Mouse (Mus musculus): Measurements from ENCODE around the gene Slc39a5. TPM values are rescaled to one million over a fixed set of nuclear protein-coding genes. Genes with fewer than 3 reads are reported as not detected.
A peak's percentile ranks its signal among the peaks of the same experiment; 100 is the strongest.

The Slc39a5 gene
- total and polyA plus RNA-seq, 2 experiments: 2.0 to 3.2 TPM

DNA sequence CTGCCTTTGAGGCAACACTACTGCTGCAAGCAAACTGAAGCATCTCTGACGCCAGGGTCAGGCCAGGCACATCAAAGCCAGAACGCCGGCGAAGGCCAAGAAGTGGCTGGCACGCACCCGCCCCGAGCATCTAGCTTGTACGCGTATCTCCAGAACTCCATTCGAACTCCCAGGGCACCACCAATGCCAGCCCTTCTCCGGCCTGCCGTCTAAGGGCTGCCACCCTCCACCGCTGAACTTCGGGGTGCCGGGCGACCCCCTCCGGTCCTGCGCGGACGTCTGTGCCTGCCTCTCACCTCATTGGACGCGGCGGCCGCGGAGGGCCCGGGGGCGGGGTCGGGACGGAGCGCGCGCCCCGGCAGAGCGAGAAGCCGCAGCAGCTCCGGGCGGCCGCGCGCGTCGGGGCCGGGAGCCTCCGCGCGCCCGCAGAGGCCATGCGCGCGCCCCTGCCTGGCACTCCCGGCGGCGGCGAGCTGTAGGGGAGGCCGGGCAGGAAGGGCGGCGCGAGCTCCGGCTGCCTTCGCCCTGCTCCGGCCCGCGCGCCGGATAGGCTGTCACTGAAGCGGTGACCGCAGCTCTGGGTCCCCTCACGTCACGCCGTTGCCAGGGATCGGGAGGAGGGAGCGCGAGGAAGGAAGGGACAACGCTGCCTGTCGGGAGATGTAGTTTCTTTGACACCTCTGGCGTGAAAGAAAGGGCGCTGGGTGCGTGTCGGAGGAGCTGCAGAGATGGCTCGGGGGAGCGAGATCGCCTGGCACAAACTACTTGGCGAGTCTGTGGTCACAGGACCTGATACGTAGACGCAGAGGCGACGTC is 32.4 kb downstream of the Slc39a5 start, which contains the start of gene Coq10a:
Coq10a (minus strand) TSS at position 596 of the 816 bp plus-strand sequence.
- Histone ChIP-seq H3K4me3 (ENCODE audit: insufficient read depth, low read depth, low read length) (peak within 1 kb of the TSS; percentile 86), H3K36me3 (ENCODE audit: control insufficient read depth, insufficient read depth, low read length) (peaks cover 3% of the 10 kb centered on the region; the same call in 1 of the 2 replicates), H3K9ac (ENCODE audit: low read depth, low read length) (peak within 1 kb of the TSS; percentile 89), H3K79me2 (ENCODE audit: control insufficient read depth, insufficient read depth, low read length) (peaks cover 5% of the 10 kb centered on the region; the same call in 1 of the 2 replicates), H3K27me3 (ENCODE audit: control insufficient read depth, insufficient read depth, low read length) (no peaks in the 10 kb centered on the region), H3K4me1 (ENCODE audit: control insufficient read depth, insufficient read depth, low read length) (peaks cover 13% of the 10 kb centered on the region), H3K27ac (replicated peaks; ENCODE audit: insufficient read depth, low read depth, low read length) (peak within 1 kb of the TSS; percentile 84)
- DNase-seq (ENCODE audit: extremely low read depth, low read depth, low spot score): peak; percentile 88
- WGBS: under 1% methylated on average over 86 of the region's 87 CpGs
- TF ChIP-seq POLR2A (IDR thresholded peaks at IDR 0.05; ENCODE audit: extremely low read depth, insufficient read depth, low read length): peak; percentile 54; the same call in 1 of the 2 replicates
- TF ChIP-seq CTCF (IDR thresholded peaks at IDR 0.05; ENCODE audit: low read depth, low read length): no peak

- H3K4me1 ChIP-seq (ENCODE audit: control insufficient read depth, insufficient read depth, low read length): peaks cover 13% of the 10 kb centered on the region
Measured at GRCm38 (mm10) chr10:128367899-128368401, 33.1 kb downstream of the Slc39a5 start.

GRCm38 (mm10) chr10:128362568-128362967 is 38.5 kb downstream of the Slc39a5 start:
- DNase-seq (ENCODE audit: extremely low read depth, low read depth, low spot score): no peak
- H3K4me1 ChIP-seq (ENCODE audit: control insufficient read depth, insufficient read depth, low read length): peaks cover 3% of the 10 kb centered on the region; the same call in 1 of the 2 replicates
- 64% methylated on average over 3 of the region's 3 CpGs for WGBS
- H3K36me3 ChIP-seq (ENCODE audit: control insufficient read depth, insufficient read depth, low read length): peaks cover 48% of the 10 kb centered on the region
- H3K9ac ChIP-seq (ENCODE audit: low read depth, low read length): no peak overlapping the region
- H3K79me2 ChIP-seq (ENCODE audit: control insufficient read depth, insufficient read depth, low read length): peaks cover 5% of the 10 kb centered on the region; the same call in 1 of the 2 replicates
- no peaks in the 10 kb centered on the region for H3K27me3 ChIP-seq (ENCODE audit: control insufficient read depth, insufficient read depth, low read length)
- H3K4me3 ChIP-seq (ENCODE audit: insufficient read depth, low read depth, low read length): no peak overlapping the region
- peak overlapping the region; percentile 54; the same call in 1 of the 2 replicates for H3K27ac ChIP-seq (replicated peaks; ENCODE audit: insufficient read depth, low read depth, low read length)
- peak; percentile 17; the same call in 1 of the 2 replicates for TF ChIP-seq CTCF (IDR thresholded peaks at IDR 0.05; ENCODE audit: low read depth, low read length)
- no peak for TF ChIP-seq POLR2A (IDR thresholded peaks at IDR 0.05; ENCODE audit: extremely low read depth, insufficient read depth, low read length)

More at GRCm38 (mm10) chr10:128367899-128368401, 33.1 kb downstream of the Slc39a5 start:
- 14% methylated on average over 19 of the region's 19 CpGs for whole genome bisulfite sequencing
- DNase-seq (ENCODE audit: extremely low read depth, low read depth, low spot score): peak; percentile 93
- Histone ChIP-seq H3K27ac (replicated peaks; ENCODE audit: insufficient read depth, low read depth, low read length) (peak overlapping the region; percentile 84), H3K27me3 (ENCODE audit: control insufficient read depth, insufficient read depth, low read length) (no peaks in the 10 kb centered on the region), H3K79me2 (ENCODE audit: control insufficient read depth, insufficient read depth, low read length) (peaks cover 5% of the 10 kb centered on the region; the same call in 1 of the 2 replicates), H3K9ac (ENCODE audit: low read depth, low read length) (peak overlapping the region; percentile 89), H3K36me3 (ENCODE audit: control insufficient read depth, insufficient read depth, low read length) (peaks cover 10% of the 10 kb centered on the region), H3K4me3 (ENCODE audit: insufficient read depth, low read depth, low read length) (peak overlapping the region; percentile 86)
- TF ChIP-seq POLR2A (IDR thresholded peaks at IDR 0.05; ENCODE audit: extremely low read depth, insufficient read depth, low read length) (no peak), CTCF (IDR thresholded peaks at IDR 0.05; ENCODE audit: low read depth, low read length) (no peak)

DNA sequence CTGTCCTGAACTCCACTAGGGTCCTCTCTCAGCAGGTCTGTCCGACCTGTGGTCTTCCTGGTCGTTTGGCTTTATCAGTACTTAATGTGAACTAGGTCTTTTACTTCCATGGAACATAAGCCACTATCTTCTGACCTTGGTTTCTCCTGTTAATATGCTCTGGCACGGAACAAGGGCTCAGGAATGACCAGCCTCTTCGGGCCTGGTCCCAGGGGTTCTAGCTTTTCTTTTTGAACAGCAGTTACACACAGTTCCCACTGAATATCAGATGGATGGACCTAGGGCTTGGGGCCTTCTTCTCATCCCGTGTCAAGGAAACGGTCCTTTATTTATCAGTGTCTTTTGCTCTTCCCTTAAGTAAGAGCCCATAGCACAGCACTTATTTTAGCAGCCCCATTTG is 39.2 kb downstream of the Slc39a5 start:
- DNase-seq (ENCODE audit: extremely low read depth, low read depth, low spot score): no peak
- TF ChIP-seq POLR2A (IDR thresholded peaks at IDR 0.05; ENCODE audit: extremely low read depth, insufficient read depth, low read length): no peak
- TF ChIP-seq CTCF (IDR thresholded peaks at IDR 0.05; ENCODE audit: low read depth, low read length): no peak
- Histone ChIP-seq H3K9ac (ENCODE audit: low read depth, low read length) (no peak overlapping the region), H3K79me2 (ENCODE audit: control insufficient read depth, insufficient read depth, low read length) (peaks cover 2% of the 10 kb centered on the region; the same call in 1 of the 2 replicates), H3K27me3 (ENCODE audit: control insufficient read depth, insufficient read depth, low read length) (no peaks in the 10 kb centered on the region), H3K27ac (replicated peaks; ENCODE audit: insufficient read depth, low read depth, low read length) (no peak overlapping the region), H3K4me3 (ENCODE audit: insufficient read depth, low read depth, low read length) (no peak overlapping the region), H3K36me3 (ENCODE audit: control insufficient read depth, insufficient read depth, low read length) (peaks cover 53% of the 10 kb centered on the region), H3K4me1 (ENCODE audit: control insufficient read depth, insufficient read depth, low read length) (0 out of 2 replicates have a peak, but pooled peaks cover 1% of the 10 kb centered on the region)
- whole genome bisulfite sequencing: 87% methylated on average over 6 of the region's 6 CpGs

- H3K27ac ChIP-seq (replicated peaks; ENCODE audit: insufficient read depth, low read depth, low read length): no peak overlapping the region
- TF ChIP-seq CTCF (IDR thresholded peaks at IDR 0.05; ENCODE audit: low read depth, low read length) (no peak), POLR2A (IDR thresholded peaks at IDR 0.05; ENCODE audit: extremely low read depth, insufficient read depth, low read length) (no peak)
- no peak overlapping the region for H3K9ac ChIP-seq (ENCODE audit: low read depth, low read length)
- H3K36me3 ChIP-seq (ENCODE audit: control insufficient read depth, insufficient read depth, low read length): peaks cover 62% of the 10 kb centered on the region
- no peaks in the 10 kb centered on the region for H3K4me1 ChIP-seq (ENCODE audit: control insufficient read depth, insufficient read depth, low read length)
- WGBS: 69% methylated on average over 6 of the region's 6 CpGs
- H3K79me2 ChIP-seq (ENCODE audit: control insufficient read depth, insufficient read depth, low read length): no peaks in the 10 kb centered on the region; the same call in 1 of the 2 replicates
- H3K27me3 ChIP-seq (ENCODE audit: control insufficient read depth, insufficient read depth, low read length): no peaks in the 10 kb centered on the region
- no peak for DNase-seq (ENCODE audit: extremely low read depth, low read depth, low spot score)
- H3K4me3 ChIP-seq (ENCODE audit: insufficient read depth, low read depth, low read length): no peak overlapping the region
Measured at GRCm38 (mm10) chr10:128359226-128359625, 41.8 kb downstream of the Slc39a5 start.

All from liver, adult 2 months (tissue).